Mouse (Mus musculus): ENCODE measurements at regions not wholly inside any gene's neighbourhood (a gene's known extent, or its start where the extent isn't known, plus 50 kb on each side); places are given as distances from the start of the nearest gene placed in this dataset.
A peak's percentile ranks its signal among the peaks of the same experiment; 100 is the strongest.

DNA sequence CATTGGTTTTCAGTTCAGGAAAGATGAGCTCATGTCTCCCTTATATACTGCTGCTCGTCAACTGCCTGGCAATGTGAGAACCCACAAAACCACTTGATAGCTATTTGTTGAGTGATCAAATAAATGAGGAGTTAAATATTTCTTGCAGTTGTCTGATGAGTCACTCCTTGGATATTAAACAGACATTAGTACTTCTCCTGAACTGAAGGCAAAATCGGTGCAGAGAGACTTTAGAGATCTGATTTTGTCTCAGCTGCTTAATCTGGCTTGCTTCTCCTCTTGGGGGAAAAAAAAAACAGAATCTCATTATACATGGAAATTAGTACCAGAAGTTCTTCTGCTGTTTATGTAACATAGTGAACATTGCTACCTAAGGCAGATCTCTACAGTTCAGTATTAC, 775.7 kb downstream of the Galc start:
- H3K9ac ChIP-seq = no peak overlapping the region
- no peak for TF ChIP-seq CTCF (IDR thresholded peaks at IDR 0.05; ENCODE audit: low read depth)
- no peaks in the 10 kb centered on the region for H3K9me3 ChIP-seq (ENCODE audit: low read length)
- no peaks in the 10 kb centered on the region for H3K36me3 ChIP-seq (ENCODE audit: insufficient read depth)
- no peak overlapping the region for H3K4me3 ChIP-seq (ENCODE audit: low read depth, low read length)
- no peak overlapping the region for H3K4me2 ChIP-seq (ENCODE audit: low read depth)
- H3K27ac ChIP-seq (ENCODE audit: low read depth, low read length) = no peak overlapping the region
- no peaks in the 10 kb centered on the region for H3K4me1 ChIP-seq (ENCODE audit: insufficient read depth)
- no peak for ATAC-seq
- H3K27me3 ChIP-seq (ENCODE audit: insufficient read depth, low read length) = no peaks in the 10 kb centered on the region
- DNase-seq = no peak
- 36% methylated on average over 2 of the region's 2 CpGs for WGBS

DNA sequence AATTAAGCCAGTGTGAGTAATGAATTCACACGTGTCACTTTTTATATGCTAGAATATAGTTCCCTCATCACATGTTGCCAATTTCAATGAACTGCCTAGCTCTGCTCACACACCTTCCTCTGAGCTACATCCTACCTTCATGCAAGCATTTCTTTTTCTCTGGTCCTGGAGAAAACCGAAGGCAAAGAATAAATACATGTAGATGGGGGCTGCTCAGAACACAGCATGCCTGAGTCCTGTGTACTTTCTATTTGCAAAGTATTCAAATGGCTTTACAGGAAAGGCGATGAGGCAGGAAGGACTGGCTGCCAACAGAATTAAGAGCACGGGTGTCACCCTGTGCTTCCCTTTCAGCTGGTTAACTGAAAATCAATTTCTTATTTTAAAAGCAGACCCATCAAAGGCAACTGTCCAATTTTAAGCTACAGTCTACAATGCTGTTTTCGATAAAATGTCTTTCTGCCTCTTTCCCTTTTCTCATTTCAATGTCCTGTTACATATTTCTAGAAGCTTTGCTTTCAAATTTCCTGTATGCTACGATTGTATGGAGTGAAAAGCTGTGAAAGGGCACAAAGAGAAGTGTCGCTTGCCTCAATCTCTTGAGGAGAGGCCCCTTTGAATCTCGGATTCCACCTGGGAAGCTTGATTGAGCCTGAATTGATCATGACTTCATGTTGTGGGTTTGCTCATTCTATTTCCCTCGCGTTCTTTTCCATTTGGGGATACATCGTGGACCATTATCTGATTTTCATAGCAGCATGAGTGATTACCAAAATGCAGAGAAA, 782.6 kb downstream of the Galc start:
- Histone ChIP-seq H3K27ac (ENCODE audit: low read depth, low read length) (no peak overlapping the region; the same call in 1 of the 2 replicates), H3K27me3 (ENCODE audit: insufficient read depth, low read length) (no peaks in the 10 kb centered on the region), H3K9me3 (ENCODE audit: low read length) (no peaks in the 10 kb centered on the region), H3K4me1 (ENCODE audit: insufficient read depth) (no peaks in the 10 kb centered on the region; the same call in 1 of the 2 replicates), H3K36me3 (ENCODE audit: insufficient read depth) (no peaks in the 10 kb centered on the region), H3K9ac (peak overlapping the region; percentile 6; the same call in 1 of the 2 replicates), H3K4me2 (ENCODE audit: low read depth) (peak overlapping the region; percentile 2; the same call in 1 of the 2 replicates), H3K4me3 (ENCODE audit: low read depth, low read length) (no peak overlapping the region)
- TF ChIP-seq CTCF (IDR thresholded peaks at IDR 0.05; ENCODE audit: low read depth) = no peak
- DNase-seq (peak; percentile 43), ATAC-seq (peak; percentile 62; the same call in 1 of the 2 replicates)
- 10% methylated on average over 11 of the region's 11 CpGs for WGBS

GRCm38 (mm10) chr12:97475751-97476150, 783.5 kb downstream of the Galc start:
- Histone ChIP-seq H3K4me2 (ENCODE audit: low read depth) (no peak overlapping the region), H3K9ac (no peak overlapping the region), H3K36me3 (ENCODE audit: insufficient read depth) (no peaks in the 10 kb centered on the region), H3K9me3 (ENCODE audit: low read length) (no peaks in the 10 kb centered on the region), H3K27me3 (ENCODE audit: insufficient read depth, low read length) (no peaks in the 10 kb centered on the region), H3K4me1 (ENCODE audit: insufficient read depth) (no peaks in the 10 kb centered on the region; the same call in 1 of the 2 replicates), H3K27ac (ENCODE audit: low read depth, low read length) (no peak overlapping the region), H3K4me3 (ENCODE audit: low read depth, low read length) (no peak overlapping the region)
- ATAC-seq = no peak
- TF ChIP-seq CTCF (IDR thresholded peaks at IDR 0.05; ENCODE audit: low read depth) = no peak
- 54% methylated on average over 2 of the region's 2 CpGs for WGBS
- DNase-seq = no peak

DNA sequence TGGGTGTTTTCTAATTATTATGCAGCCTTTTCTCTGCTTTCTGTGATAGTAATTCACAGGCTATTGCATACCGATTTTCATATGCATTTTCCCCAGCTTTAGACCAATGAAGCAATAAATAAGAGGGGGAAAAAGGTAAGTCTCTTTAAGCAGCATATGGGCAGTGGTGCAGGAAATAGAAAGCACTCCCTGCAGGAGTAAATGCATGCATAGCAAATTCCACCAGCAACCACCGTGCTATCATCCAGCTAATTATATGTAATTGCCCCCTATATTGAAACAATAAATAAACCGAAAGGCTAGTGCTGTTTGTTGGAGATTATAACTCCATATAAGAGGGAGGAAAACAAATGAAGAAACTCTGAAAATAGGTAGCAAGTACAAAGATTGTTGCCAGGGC, 790.1 kb downstream of the Galc start:
- no peak for ATAC-seq
- DNase-seq = no peak
- H3K4me2 ChIP-seq (ENCODE audit: low read depth) = no peak overlapping the region

DNA sequence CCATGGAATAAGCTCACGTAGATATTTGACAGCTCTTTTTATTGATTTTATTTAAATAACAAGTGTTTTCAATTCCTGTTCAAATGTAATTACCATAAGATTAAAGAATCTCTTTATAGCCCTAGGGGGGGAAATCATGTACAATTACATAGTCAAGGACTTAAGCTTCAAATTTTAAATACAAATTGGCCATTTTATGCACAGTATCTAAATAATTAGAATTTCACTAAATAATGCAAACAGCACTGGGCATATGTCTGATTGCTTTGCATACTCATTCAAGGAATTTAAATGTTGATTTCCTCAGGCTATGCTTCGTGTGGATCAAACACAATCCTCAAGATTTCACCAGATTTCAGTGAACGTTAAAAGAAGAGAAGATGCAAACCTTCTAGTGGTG, 823.1 kb downstream of the Galc start:
- H3K9me3 ChIP-seq (ENCODE audit: low read length) = no peaks in the 10 kb centered on the region
- TF ChIP-seq CTCF (IDR thresholded peaks at IDR 0.05; ENCODE audit: low read depth) = no peak
- DNase-seq (no peak), ATAC-seq (no peak)
- H3K27me3 ChIP-seq (ENCODE audit: insufficient read depth, low read length) = no peaks in the 10 kb centered on the region
- H3K4me1 ChIP-seq (ENCODE audit: insufficient read depth) = no peaks in the 10 kb centered on the region
- no peak overlapping the region for H3K9ac ChIP-seq
- no peak overlapping the region for H3K27ac ChIP-seq (ENCODE audit: low read depth, low read length)
- H3K36me3 ChIP-seq (ENCODE audit: insufficient read depth) = no peaks in the 10 kb centered on the region
- 41% methylated on average over 3 of the region's 3 CpGs for WGBS
- no peak overlapping the region for H3K4me2 ChIP-seq (ENCODE audit: low read depth)
- H3K4me3 ChIP-seq (ENCODE audit: low read depth, low read length) = no peak overlapping the region

More for the DNA sequence above, 790.1 kb downstream of the Galc start:
- Histone ChIP-seq H3K27me3 (ENCODE audit: insufficient read depth, low read length) (no peaks in the 10 kb centered on the region), H3K4me1 (ENCODE audit: insufficient read depth) (no peaks in the 10 kb centered on the region), H3K9ac (no peak overlapping the region), H3K9me3 (ENCODE audit: low read length) (no peaks in the 10 kb centered on the region), H3K36me3 (ENCODE audit: insufficient read depth) (no peaks in the 10 kb centered on the region), H3K27ac (ENCODE audit: low read depth, low read length) (no peak overlapping the region), H3K4me3 (ENCODE audit: low read depth, low read length) (no peak overlapping the region)
- 54% methylated on average over 3 of the region's 3 CpGs for WGBS
- TF ChIP-seq CTCF (IDR thresholded peaks at IDR 0.05; ENCODE audit: low read depth) = no peak

GRCm38 (mm10) chr12:97434021-97434420, 825.2 kb downstream of the Galc start:
- Histone ChIP-seq H3K9me3 (ENCODE audit: low read length) (no peaks in the 10 kb centered on the region), H3K4me3 (ENCODE audit: low read depth, low read length) (no peak overlapping the region), H3K27ac (ENCODE audit: low read depth, low read length) (no peak overlapping the region), H3K36me3 (ENCODE audit: insufficient read depth) (no peaks in the 10 kb centered on the region), H3K4me2 (ENCODE audit: low read depth) (no peak overlapping the region), H3K4me1 (ENCODE audit: insufficient read depth) (no peaks in the 10 kb centered on the region), H3K9ac (no peak overlapping the region), H3K27me3 (ENCODE audit: insufficient read depth, low read length) (no peaks in the 10 kb centered on the region)
- 29% methylated on average over 1 of the region's 1 CpGs for WGBS
- DNase-seq (no peak), ATAC-seq (no peak)
- TF ChIP-seq CTCF (IDR thresholded peaks at IDR 0.05; ENCODE audit: low read depth) = no peak

DNA sequence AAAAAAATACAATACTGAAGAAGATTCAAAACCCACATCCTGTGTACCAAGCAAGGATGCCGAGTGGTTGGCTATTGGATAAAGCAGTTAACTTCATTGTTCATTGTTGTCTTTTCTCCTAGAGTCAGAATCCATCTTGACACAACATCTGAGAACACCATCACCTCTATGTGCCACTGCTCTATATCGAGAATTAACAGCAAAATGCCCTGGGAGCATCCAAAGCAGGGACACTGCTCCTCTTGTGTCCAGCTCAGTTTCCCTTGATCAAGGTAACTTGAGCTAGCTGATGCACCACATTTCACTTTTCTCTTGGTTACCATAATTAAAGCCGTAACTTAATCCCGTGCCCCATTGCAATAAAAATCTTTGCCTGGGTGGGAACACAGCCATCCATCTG, 826.6 kb downstream of the Galc start:
- H3K4me2 ChIP-seq (ENCODE audit: low read depth) = no peak overlapping the region
- H3K27me3 ChIP-seq (ENCODE audit: insufficient read depth, low read length) = no peaks in the 10 kb centered on the region
- no peaks in the 10 kb centered on the region for H3K4me1 ChIP-seq (ENCODE audit: insufficient read depth)
- H3K9ac ChIP-seq = no peak overlapping the region
- 81% methylated on average over 4 of the region's 4 CpGs for WGBS
- no peak for TF ChIP-seq CTCF (IDR thresholded peaks at IDR 0.05; ENCODE audit: low read depth)
- no peaks in the 10 kb centered on the region for H3K36me3 ChIP-seq (ENCODE audit: insufficient read depth)
- DNase-seq (no peak), ATAC-seq (no peak)
- no peak overlapping the region for H3K4me3 ChIP-seq (ENCODE audit: low read depth, low read length)
- no peak overlapping the region for H3K27ac ChIP-seq (ENCODE audit: low read depth, low read length)
- no peaks in the 10 kb centered on the region for H3K9me3 ChIP-seq (ENCODE audit: low read length)
